8 mouse cellular contexts compared by ENCODE assay signal in genomic region chr9:77806842-77807668, GRCm38 (mm10). TPM values are rescaled to one million over a fixed set of nuclear protein-coding genes. Genes with fewer than 3 reads are reported as not detected.
DNase-seq lines count a peak whose midpoint lies in the region; ATAC-seq and TF ChIP-seq lines count a peak whose summit lies in the region.

No protein-coding gene starts in this region.

- H3K9me3 ChIP-seq in forebrain, embryonic 10.5 days = no peaks in the 10 kb centered on the region
- no peaks in the 10 kb centered on the region for H3K9me3 ChIP-seq in heart, embryonic 15.5 days (replicated peaks)
- no peaks in the 10 kb centered on the region for H3K9me3 ChIP-seq in liver, embryonic 14.5 days (ENCODE audit: control insufficient read depth, low read length)
- H3K9me3 ChIP-seq in neural tube, embryonic 11.5 days (ENCODE audit: control insufficient read depth, low read length) = no peaks in the 10 kb centered on the region
- H3K9me3 ChIP-seq in stomach, postnatal 0 days (ENCODE audit: control insufficient read depth, low read length) = no peaks in the 10 kb centered on the region

- no peaks in the 10 kb centered on the region for H3K27me3 ChIP-seq in forebrain, embryonic 10.5 days (ENCODE audit: poor library complexity, severe bottlenecking)
- H3K27me3 ChIP-seq in heart, embryonic 15.5 days = no peaks in the 10 kb centered on the region
- no peaks in the 10 kb centered on the region for H3K27me3 ChIP-seq in liver, embryonic 14.5 days (ENCODE audit: control insufficient read depth, insufficient read depth, low read length)
- no peaks in the 10 kb centered on the region for H3K27me3 ChIP-seq in neural tube, embryonic 11.5 days (ENCODE audit: control insufficient read depth, insufficient read depth, low read length)
- H3K27me3 ChIP-seq in stomach, postnatal 0 days (ENCODE audit: control insufficient read depth, insufficient read depth, low read length) = no peaks in the 10 kb centered on the region

- no peak for TF ChIP-seq EP300 in liver, embryonic 14.5 days (IDR thresholded peaks at IDR 0.05; ENCODE audit: low read depth)
- no peak for TF ChIP-seq EP300 in stomach, postnatal 0 days (optimal IDR thresholded peaks at IDR 0.05)

- peak overlapping the region; percentile 36; the same call in 1 of the 2 replicates for H3K9ac ChIP-seq in heart, embryonic 15.5 days
- no peak overlapping the region for H3K9ac ChIP-seq in liver, embryonic 14.5 days (replicated peaks)
- H3K9ac ChIP-seq in neural tube, embryonic 11.5 days (ENCODE audit: low read length) = peak overlapping the region; percentile 42
- no peak overlapping the region for H3K9ac ChIP-seq in stomach, postnatal 0 days (ENCODE audit: low read length)

- peak; percentile 90 for TF ChIP-seq CTCF in liver, embryonic 14.5 days (IDR thresholded peaks at IDR 0.05; ENCODE audit: low read depth)
- TF ChIP-seq CTCF in stomach, postnatal 0 days (IDR thresholded peaks at IDR 0.05; ENCODE audit: low read depth) = peak; percentile 99

- DNase-seq in c-Kit-negative CD71-positive TER-119-positive erythroid progenitor cells, embryonic 14.5 days (ENCODE audit: low read depth, low spot score) = peak; percentile 55
- DNase-seq in forebrain, embryonic 10.5 days (ENCODE audit: extremely low spot score, low spot score) = peak; percentile 75
- DNase-seq in kidney, postnatal 25 days = peak; percentile 87 to 93
- peak; percentile 50 to 58 (median 55) for DNase-seq in liver, embryonic 14.5 days (ENCODE audit: low read depth in 3 of 3, low spot score in 3 of 3)
- DNase-seq in neural tube, embryonic 11.5 days (ENCODE audit: low spot score) = peak; percentile 87
- peak; percentile 91 for DNase-seq in stomach, postnatal 0 days (ENCODE audit: low spot score)

- ATAC-seq in CD4-positive, CD25-positive, alpha-beta regulatory T cell, adult 4 months = peak; percentile 95
- peak; percentile 81; the same call in 1 of the 2 replicates for ATAC-seq in heart, embryonic 15.5 days (replicated peaks; ENCODE audit: insufficient number of reproducible peaks, insufficient read depth, low FRiP score, low read depth)
- ATAC-seq in liver, embryonic 14.5 days (ENCODE audit: insufficient read depth) = peak; percentile 52; the same call in 1 of the 2 replicates
- peak; percentile 85 for ATAC-seq in neural tube, embryonic 11.5 days (ENCODE audit: insufficient read depth, low FRiP score, low TSS enrichment)
- peak; percentile 86 for ATAC-seq in stomach, postnatal 0 days (ENCODE audit: low FRiP score, low TSS enrichment)

- H3K4me1 ChIP-seq in forebrain, embryonic 10.5 days = peaks cover 11% of the 10 kb centered on the region
- peaks cover 8% of the 10 kb centered on the region for H3K4me1 ChIP-seq in heart, embryonic 15.5 days (replicated peaks)
- no peaks in the 10 kb centered on the region for H3K4me1 ChIP-seq in liver, embryonic 14.5 days (replicated peaks; ENCODE audit: control insufficient read depth in 2 of 2, insufficient read depth in 2 of 2, low read length in 1 of 2)
- no peaks in the 10 kb centered on the region for H3K4me1 ChIP-seq in neural tube, embryonic 11.5 days (ENCODE audit: control insufficient read depth, insufficient read depth, low read length)
- no peaks in the 10 kb centered on the region for H3K4me1 ChIP-seq in stomach, postnatal 0 days (replicated peaks; ENCODE audit: control insufficient read depth, insufficient read depth)

- peak overlapping the region; percentile 79 for H3K27ac ChIP-seq in forebrain, embryonic 10.5 days
- peak overlapping the region; percentile 41 for H3K27ac ChIP-seq in heart, embryonic 15.5 days
- H3K27ac ChIP-seq in liver, embryonic 14.5 days = no peak overlapping the region
- no peak overlapping the region for H3K27ac ChIP-seq in neural tube, embryonic 11.5 days (ENCODE audit: low read depth, low read length)
- no peak overlapping the region for H3K27ac ChIP-seq in stomach, postnatal 0 days (replicated peaks)

- 32% methylated on average over 12 of the region's 12 CpGs for WGBS in forebrain, embryonic 10.5 days
- WGBS in heart, embryonic 15.5 days = 18% methylated on average over 12 of the region's 12 CpGs
- WGBS in liver, embryonic 14.5 days (ENCODE audit: insufficient replicate concordance) = 22% methylated on average over 12 of the region's 12 CpGs
- 28% methylated on average over 12 of the region's 12 CpGs for WGBS in neural tube, embryonic 11.5 days
- WGBS in stomach, postnatal 0 days = 11% methylated on average over 12 of the region's 12 CpGs

- no peaks in the 10 kb centered on the region for H3K36me3 ChIP-seq in forebrain, embryonic 10.5 days (replicated peaks)
- no peaks in the 10 kb centered on the region for H3K36me3 ChIP-seq in heart, embryonic 15.5 days
- no peaks in the 10 kb centered on the region for H3K36me3 ChIP-seq in liver, embryonic 14.5 days (replicated peaks; ENCODE audit: control insufficient read depth, insufficient read depth, low read depth)
- H3K36me3 ChIP-seq in neural tube, embryonic 11.5 days (ENCODE audit: control insufficient read depth, insufficient read depth, low read length) = no peaks in the 10 kb centered on the region
- no peaks in the 10 kb centered on the region for H3K36me3 ChIP-seq in stomach, postnatal 0 days (ENCODE audit: control insufficient read depth, insufficient read depth, low read length)

- H3K4me2 ChIP-seq in heart, embryonic 15.5 days = peak overlapping the region; percentile 61
- peak overlapping the region; percentile 43 for H3K4me2 ChIP-seq in liver, embryonic 14.5 days (ENCODE audit: low read depth)
- H3K4me2 ChIP-seq in neural tube, embryonic 11.5 days (ENCODE audit: low read depth) = peak overlapping the region; percentile 25
- H3K4me2 ChIP-seq in stomach, postnatal 0 days (replicated peaks; ENCODE audit: low read depth) = peak overlapping the region; percentile 54

- H3K4me3 ChIP-seq in forebrain, embryonic 10.5 days = peak overlapping the region; percentile 37
- peak overlapping the region; percentile 36 for H3K4me3 ChIP-seq in heart, embryonic 15.5 days
- H3K4me3 ChIP-seq in liver, embryonic 14.5 days (ENCODE audit: insufficient read depth in 1 of 2, low read depth in 2 of 2, low read length in 2 of 2) = peak overlapping the region in 1 of 2 experiments; percentile 1; a peak in 1 of 4 replicates
- H3K4me3 ChIP-seq in neural tube, embryonic 11.5 days (ENCODE audit: low read depth, low read length) = no peak overlapping the region
- peak overlapping the region; percentile 27 for H3K4me3 ChIP-seq in stomach, postnatal 0 days (ENCODE audit: low read depth, low read length)

RNA-seq across cellular contexts. Expression of gene Gclc, which starts 52.7 kb away (rescaled TPM):
- 10 to 100 TPM in 1 of 2 experiments, 1 to 10 TPM in 1; 6.5 to 11.0 TPM for polyA plus RNA-seq in CD4-positive, CD25-positive, alpha-beta regulatory T cell, adult 4 months (2017; shearing (Covaris generic))
- polyA plus RNA-seq in forebrain, embryonic 10.5 days (2016; fragmentation: Nextera tagmentation; extraction: Ambion mirVana) = 18.4 and 18.5 TPM in 2 replicates
- 5.9 and 9.2 TPM in 2 replicates for polyA plus RNA-seq in heart, embryonic 15.5 days (2015; fragmentation: Nextera tagmentation; extraction: Ambion mirVana)
- 24.1 and 30.9 TPM in 2 replicates for polyA plus RNA-seq in liver, embryonic 14.5 days (2012; rRNA removed)
- 26.6 and 31.8 TPM in 2 replicates for polyA plus RNA-seq in liver, embryonic 14.5 days (2014; fragmentation: Nextera tagmentation; extraction: Ambion mirVana)
- 20.4 and 22.5 TPM in 2 replicates for polyA plus RNA-seq in neural tube, embryonic 11.5 days (2014; fragmentation: Nextera tagmentation; extraction: Ambion mirVana)
- polyA plus RNA-seq in stomach, postnatal 0 days (2015; fragmentation: Nextera tagmentation; extraction: Ambion mirVana) = 18.1 and 20.2 TPM in 2 replicates

Comparison
In these comparisons a context has a peak if more than half of its experiments do, and no peak if none do; other contexts are left out.
1. H3K27ac ChIP-seq: peak in forebrain, embryonic 10.5 days (single experiment) and heart, embryonic 15.5 days (single experiment); none in liver, embryonic 14.5 days (single experiment), neural tube, embryonic 11.5 days (single experiment) and stomach, postnatal 0 days (single experiment).
2. H3K9ac ChIP-seq: peak in heart, embryonic 15.5 days (single experiment) and neural tube, embryonic 11.5 days (single experiment); none in liver, embryonic 14.5 days (single experiment) and stomach, postnatal 0 days (single experiment).
3. Peak in every context shown above with its lines, with median percentiles within 50 percentile points of each other: ATAC-seq, DNase-seq and H3K4me2 ChIP-seq.